Mouse (Mus musculus) lung, embryonic 15.5 days (tissue): ENCODE data around the gene Trmt10b. TPM values are rescaled to one million over a fixed set of nuclear protein-coding genes. Genes with fewer than 3 reads are reported as not detected.

Source experiments
- ATAC-seq: fragments of 200-750 bp; cut with Nextera tagmentation; 2 replicates; pipeline ENCODE4 v1.8.0; 2017; ENCODE audit warnings: moderate number of reproducible peaks, borderline replicate concordance; ENCODE audit not compliant: low FRiP score, low TSS enrichment; ENCODE audit errors: extremely low read depth
- H3K27ac ChIP-seq: fragments of 300-500 bp; sonication (generic); 2 replicates; pipeline ENCODE4 v1.5.1; 2015; ENCODE audit warnings: moderate library complexity, mild to moderate bottlenecking, inconsistent platforms
- H3K27me3 ChIP-seq: fragments of 300-500 bp; sonication (generic); 2 replicates; pipeline ENCODE4 v1.6.1; 2015; ENCODE audit warnings: inconsistent platforms
- H3K36me3 ChIP-seq: fragments of 300-500 bp; sonication (generic); 2 replicates; pipeline ENCODE4 v1.6.1; 2015; ENCODE audit warnings: inconsistent platforms
- H3K4me1 ChIP-seq: fragments of 300-500 bp; sonication (generic); 2 replicates; pipeline ENCODE4 v1.6.1; 2015; ENCODE audit warnings: inconsistent platforms
- H3K4me2 ChIP-seq: fragments of 300-500 bp; sonication (generic); 2 replicates; pipeline ENCODE4 v1.6.1; 2015; ENCODE audit warnings: inconsistent platforms, mild to moderate bottlenecking, moderate library complexity
- H3K4me3 ChIP-seq: fragments of 300-500 bp; sonication (generic); 2 replicates; pipeline ENCODE4 v1.5.1; 2015; ENCODE audit warnings: mild to moderate bottlenecking, inconsistent platforms
- H3K9ac ChIP-seq: fragments of 300-500 bp; sonication (generic); 2 replicates; pipeline ENCODE4 v1.6.1; 2015; ENCODE audit warnings: inconsistent platforms
- H3K9me3 ChIP-seq: fragments of 300-500 bp; sonication (generic); 2 replicates; pipeline ENCODE4 v1.6.1; 2016; ENCODE audit warnings: inconsistent platforms
- WGBS: fragments of 180-500 bp; shearing (Covaris S2); methylation state at CpG from one replicate; pipeline ENCODE4 v1.1.7; 2015; 5-methylcytosine and 5-hydroxymethylcytosine counted together
- polyA plus RNA-seq: library from polyadenylated mRNA; unstranded; fragments of >200 nt; fragmentation: Nextera tagmentation; extraction: Ambion mirVana; gene quantifications from 2 replicates; pipeline ENCODE4 v1.2.1, GENCODE M21; 2015

Gene Trmt10b
- polyA plus RNA-seq, 1 experiment from 2014 or later: 17.0 TPM

GRCm38 (mm10) chr4:45356653-45357052 lies 59.7 kb downstream of the Trmt10b start:
- no peak for ATAC-seq
- peaks cover 37% of the 10 kb centered on the region for H3K36me3 ChIP-seq
- H3K27ac ChIP-seq: no peak overlapping the region
- no peak overlapping the region for H3K4me3 ChIP-seq
- H3K9me3 ChIP-seq: no peaks in the 10 kb centered on the region
- H3K4me1 ChIP-seq: no peaks in the 10 kb centered on the region
- H3K4me2 ChIP-seq: no peak overlapping the region
- H3K9ac ChIP-seq: no peak overlapping the region
- H3K27me3 ChIP-seq: no peaks in the 10 kb centered on the region
- WGBS: 89% methylated on average over 3 of the region's 3 CpGs

Other genes starting within 250 kb of the Trmt10b start
- gene Fbxo10, start 212.5 kb upstream of the Trmt10b start, polyA plus RNA-seq: 12.5 and 13.9 TPM in 2 replicates
- gene Tomm5, start 189.0 kb upstream of the Trmt10b start, polyA plus RNA-seq: 183 and 189 TPM in 2 replicates
- 0.38 and 0.75 TPM in 2 replicates for gene Frmpd1, start 112.3 kb upstream of the Trmt10b start, polyA plus RNA-seq
- gene Dcaf10, start 45.0 kb downstream of the Trmt10b start, polyA plus RNA-seq: 12.5 and 13.2 TPM in 2 replicates
- gene Exosc3, start 45.6 kb downstream of the Trmt10b start, polyA plus RNA-seq: 82.7 and 82.8 TPM in 2 replicates
- 65.7 and 68.1 TPM in 2 replicates for gene Slc25a51, start 111.6 kb downstream of the Trmt10b start, polyA plus RNA-seq
- 11.4 and 13.5 TPM in 2 replicates for gene Shb, start 235.3 kb downstream of the Trmt10b start, polyA plus RNA-seq